Mouse (Mus musculus): ENCODE data around the gene Mrpl58. TPM values are rescaled to one million over a fixed set of nuclear protein-coding genes. Genes with fewer than 3 reads are reported as not detected.

Mrpl58 gene
- polyA plus RNA-seq, 1 experiment, result 166 TPM

DNA sequence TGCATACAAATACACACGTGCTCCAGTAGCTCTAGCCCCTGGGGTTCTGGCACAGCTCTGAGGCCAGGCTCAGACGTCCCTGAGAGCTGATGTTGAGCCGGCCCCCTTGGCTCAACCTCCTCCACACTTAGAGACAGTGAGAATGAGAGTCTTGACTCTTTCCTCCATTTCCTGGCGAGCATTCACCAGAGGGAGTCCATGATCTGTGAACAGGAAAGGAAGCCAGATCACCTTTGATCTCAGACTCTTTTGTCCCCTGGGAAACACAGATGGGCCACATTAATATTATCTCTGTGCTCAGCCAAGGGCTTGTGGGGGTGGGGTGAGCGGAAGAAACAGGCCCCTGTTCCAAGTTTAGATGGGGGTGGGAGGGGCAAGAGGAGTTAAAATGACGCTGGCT, 53.9 kb downstream of the Mrpl58 start:
- no peaks in the 10 kb centered on the region for H3K27me3 ChIP-seq (ENCODE audit: control insufficient read depth, insufficient read depth, low read length)
- no peak for DNase-seq

GRCm38 (mm10) chr11:115460976-115461375, 57.4 kb downstream of the Mrpl58 start:
- 76% methylated on average over 8 of the region's 8 CpGs for WGBS
- peaks cover 64% of the 10 kb centered on the region for H3K4me1 ChIP-seq (replicated peaks; ENCODE audit: control insufficient read depth, insufficient read depth, low read length)

More for the DNA sequence above, 53.9 kb downstream of the Mrpl58 start:
- Histone ChIP-seq H3K4me3 (ENCODE audit: control insufficient read depth, insufficient read depth, low read length) (no peak overlapping the region), H3K4me1 (replicated peaks; ENCODE audit: control insufficient read depth, insufficient read depth, low read length) (peaks cover 62% of the 10 kb centered on the region), H3K27ac (ENCODE audit: control insufficient read depth, insufficient read depth, low read length) (no peak overlapping the region), H3K36me3 (ENCODE audit: control insufficient read depth, insufficient read depth, low read length) (no peaks in the 10 kb centered on the region)
- no peak for TF ChIP-seq CTCF (IDR thresholded peaks at IDR 0.05; ENCODE audit: borderline replicate concordance, control insufficient read depth, extremely low read depth, insufficient read depth, low read length, poor library complexity)
- TF ChIP-seq POLR2A (IDR thresholded peaks at IDR 0.05; ENCODE audit: control insufficient read depth, extremely low read depth, insufficient read depth, low read length, poor library complexity), result no peak
- WGBS, result 50% methylated on average over 6 of the region's 6 CpGs

DNA sequence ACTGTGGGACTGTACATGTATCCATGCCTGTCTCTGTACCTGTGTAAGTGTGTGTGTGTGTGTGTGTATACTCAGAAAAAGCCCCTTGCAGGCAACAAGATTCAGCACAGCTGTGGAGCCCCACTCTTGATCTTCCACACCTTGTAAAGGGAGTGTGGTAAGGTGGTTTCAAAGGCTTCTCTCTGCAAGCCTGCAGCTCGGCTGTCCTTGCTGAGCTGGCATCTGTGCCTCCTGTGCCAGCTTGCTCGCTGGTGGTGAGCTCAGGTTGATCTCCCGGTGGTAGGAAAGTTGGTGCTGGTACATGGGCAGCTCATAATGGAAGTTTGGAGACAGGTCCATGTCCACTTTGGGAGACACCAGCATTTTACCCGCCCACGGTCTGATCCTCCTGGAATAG, 58.3 kb downstream of the Mrpl58 start:
- Histone ChIP-seq H3K4me1 (replicated peaks; ENCODE audit: control insufficient read depth, insufficient read depth, low read length) (peaks cover 62% of the 10 kb centered on the region), H3K27me3 (ENCODE audit: control insufficient read depth, insufficient read depth, low read length) (no peaks in the 10 kb centered on the region), H3K36me3 (ENCODE audit: control insufficient read depth, insufficient read depth, low read length) (peaks cover 11% of the 10 kb centered on the region), H3K27ac (ENCODE audit: control insufficient read depth, insufficient read depth, low read length) (peak overlapping the region; percentile 96), H3K4me3 (ENCODE audit: control insufficient read depth, insufficient read depth, low read length) (peak overlapping the region; percentile 59)
- DNase-seq, result peak; percentile 68
- TF ChIP-seq POLR2A (IDR thresholded peaks at IDR 0.05; ENCODE audit: control insufficient read depth, extremely low read depth, insufficient read depth, low read length, poor library complexity) (peak; percentile 28; the same call in 1 of the 2 replicates), CTCF (IDR thresholded peaks at IDR 0.05; ENCODE audit: borderline replicate concordance, control insufficient read depth, extremely low read depth, insufficient read depth, low read length, poor library complexity) (no peak)
- 33% methylated on average over 5 of the region's 5 CpGs for WGBS

More at GRCm38 (mm10) chr11:115460976-115461375, 57.4 kb downstream of the Mrpl58 start:
- TF ChIP-seq CTCF (IDR thresholded peaks at IDR 0.05; ENCODE audit: borderline replicate concordance, control insufficient read depth, extremely low read depth, insufficient read depth, low read length, poor library complexity), result no peak
- TF ChIP-seq POLR2A (IDR thresholded peaks at IDR 0.05; ENCODE audit: control insufficient read depth, extremely low read depth, insufficient read depth, low read length, poor library complexity), result no peak
- peak; percentile 44 for DNase-seq
- H3K4me3 ChIP-seq (ENCODE audit: control insufficient read depth, insufficient read depth, low read length), result no peak overlapping the region
- peak overlapping the region; percentile 96 for H3K27ac ChIP-seq (ENCODE audit: control insufficient read depth, insufficient read depth, low read length)
- no peaks in the 10 kb centered on the region for H3K27me3 ChIP-seq (ENCODE audit: control insufficient read depth, insufficient read depth, low read length)
- H3K36me3 ChIP-seq (ENCODE audit: control insufficient read depth, insufficient read depth, low read length), result peaks cover 3% of the 10 kb centered on the region; the same call in 1 of the 2 replicates

Other genes starting within 250 kb of the Mrpl58 start
- 202 and 207 TPM in 2 replicates for gene Slc9a3r1, start 240.4 kb upstream of the Mrpl58 start, polyA plus RNA-seq (2012; rRNA removed)
- 24.1 and 26.8 TPM in 2 replicates for gene Tmem104, start 216.3 kb upstream of the Mrpl58 start, polyA plus RNA-seq (2012; rRNA removed)
- 9.8 and 11.8 TPM in 2 replicates for gene Nat9, start 215.9 kb upstream of the Mrpl58 start, polyA plus RNA-seq (2012; rRNA removed)
- gene Grin2c, start 136.5 kb upstream of the Mrpl58 start, polyA plus RNA-seq (2012; rRNA removed), result 6.5 and 7.1 TPM in 2 replicates
- gene Fdxr, start 126.7 kb upstream of the Mrpl58 start, polyA plus RNA-seq (2012; rRNA removed), result 31.8 and 36.3 TPM in 2 replicates
- 1.6 and 2.1 TPM in 2 replicates for gene Fads6, start 106.1 kb upstream of the Mrpl58 start, polyA plus RNA-seq (2012; rRNA removed)
- 0.26 and 0.32 TPM in 2 replicates for gene Otop2, start 96.6 kb upstream of the Mrpl58 start, polyA plus RNA-seq (2012; rRNA removed)
- 0.05 and 0.11 TPM in 2 replicates for gene Ush1g, start 81.7 kb upstream of the Mrpl58 start, polyA plus RNA-seq (2012; rRNA removed)
- 0.06 and 0.12 TPM in 2 replicates for gene Otop3, start 69.0 kb upstream of the Mrpl58 start, polyA plus RNA-seq (2012; rRNA removed)
- gene Hid1, start 36.0 kb upstream of the Mrpl58 start, polyA plus RNA-seq (2012; rRNA removed), result 127 and 143 TPM in 2 replicates
- gene Cdr2l, start 21.8 kb upstream of the Mrpl58 start, polyA plus RNA-seq (2012; rRNA removed), result 14.3 and 15.1 TPM in 2 replicates
- 118 and 155 TPM in 2 replicates for gene Atp5h, start 16.2 kb downstream of the Mrpl58 start, polyA plus RNA-seq (2012; rRNA removed)
- gene Kctd2, start 16.4 kb downstream of the Mrpl58 start, polyA plus RNA-seq (2012; rRNA removed), result 65.5 and 69.1 TPM in 2 replicates
- gene Trim80, start 36.8 kb downstream of the Mrpl58 start, polyA plus RNA-seq (2012; rRNA removed), result 0.79 and 0.80 TPM in 2 replicates
- gene Slc16a5, start 58.7 kb downstream of the Mrpl58 start, polyA plus RNA-seq (2012; rRNA removed), result 446 and 456 TPM in 2 replicates
- 86.1 and 91.3 TPM in 2 replicates for gene Armc7, start 71.9 kb downstream of the Mrpl58 start, polyA plus RNA-seq (2012; rRNA removed)
- 122 and 145 TPM in 2 replicates for gene Nt5c, start 88.1 kb downstream of the Mrpl58 start, polyA plus RNA-seq (2012; rRNA removed)
- gene Jpt1, start 110.6 kb downstream of the Mrpl58 start, polyA plus RNA-seq (2012; rRNA removed), result 654 and 686 TPM in 2 replicates
- gene Sumo2, start 132.5 kb downstream of the Mrpl58 start, polyA plus RNA-seq (2012; rRNA removed), result 102 and 105 TPM in 2 replicates
- gene Nup85, start 160.7 kb downstream of the Mrpl58 start, polyA plus RNA-seq (2012; rRNA removed), result 114 and 136 TPM in 2 replicates
- 24.5 and 25.0 TPM in 2 replicates for gene Mrps7, start 200.2 kb downstream of the Mrpl58 start, polyA plus RNA-seq (2012; rRNA removed)
- 102 and 106 TPM in 2 replicates for gene Gga3, start 200.3 kb downstream of the Mrpl58 start, polyA plus RNA-seq (2012; rRNA removed)
- 188 and 215 TPM in 2 replicates for gene Mif4gd, start 209.2 kb downstream of the Mrpl58 start, polyA plus RNA-seq (2012; rRNA removed)
- gene Slc25a19, start 224.5 kb downstream of the Mrpl58 start, polyA plus RNA-seq (2012; rRNA removed), result 98.5 and 98.6 TPM in 2 replicates

Measured in thymus, adult 2 months (tissue).